Mouse (Mus musculus) kidney, adult 2 months (tissue): ENCODE data around the gene Exd2. TPM values are rescaled to one million over a fixed set of nuclear protein-coding genes. Genes with fewer than 3 reads are reported as not detected.

ENCODE experiments used
- DNase-seq: peaks from one replicate; pipeline ENCODE4 v3.0.0; 2021
- H3K27ac ChIP-seq: fragments of 200-500 bp; 2 replicates; pipeline ENCODE4 v1.5.1; 2012; ENCODE audit warnings: low read depth, low read length, control low read depth, inconsistent platforms; ENCODE audit not compliant: insufficient read depth
- H3K27me3 ChIP-seq: fragments of 200-500 bp; replicated peaks from 2 replicates; pipeline ENCODE4 v1.6.1; 2012; ENCODE audit warnings: mild to moderate bottlenecking, moderate library complexity, low read length, inconsistent platforms; ENCODE audit not compliant: control insufficient read depth, insufficient read depth
- H3K36me3 ChIP-seq: fragments of 200-500 bp; 2 replicates; pipeline ENCODE4 v1.6.1; 2012; ENCODE audit warnings: mild to moderate bottlenecking, moderate library complexity, low read length, inconsistent platforms; ENCODE audit not compliant: control insufficient read depth, insufficient read depth
- H3K4me1 ChIP-seq: fragments of 200-500 bp; 2 replicates; pipeline ENCODE4 v1.6.1; 2011; ENCODE audit warnings: low read length; ENCODE audit not compliant: control insufficient read depth, insufficient read depth
- H3K4me3 ChIP-seq: fragments of 200-500 bp; 2 replicates; pipeline ENCODE4 v1.5.1; 2011; ENCODE audit warnings: mild to moderate bottlenecking, low read depth, low read length, control low read depth; ENCODE audit not compliant: insufficient read depth
- CTCF ChIP-seq: fragments of 200-500 bp; conservative IDR thresholded peaks from 2 replicates; pipeline ENCODE4 v1.5.1; 2011; ENCODE audit warnings: low read depth, mild to moderate bottlenecking, control low read depth, low read length, moderate library complexity, mixed read lengths; ENCODE audit not compliant: insufficient read depth, insufficient read length
- POLR2A ChIP-seq: fragments of 200-500 bp; IDR thresholded peaks from one replicate; pipeline ENCODE4 v1.6.1; 2011; ENCODE audit warnings: low read depth, low read length, control low read depth
- WGBS: fragments of 180-500 bp; shearing (Covaris S2); methylation state at CpG from one replicate; pipeline ENCODE4 v1.1.7; 2018; 5-methylcytosine and 5-hydroxymethylcytosine counted together
- polyA plus RNA-seq: library from polyadenylated mRNA; depleted of rRNA; stranded (reverse); fragments of >200 nt; gene quantifications from 2 replicates; pipeline ENCODE4 v1.2.3, GENCODE M21; 2012

Exd2 gene
- polyA plus RNA-seq, 1 experiment, result 12.1 TPM

GRCm38 (mm10) chr12:80495691-80496090, 32.8 kb downstream of the Exd2 start:
- peaks cover 1% of the 10 kb centered on the region for H3K36me3 ChIP-seq
- WGBS, result 73% methylated on average over 1 of the region's 1 CpGs
- TF ChIP-seq POLR2A, result no peak
- TF ChIP-seq CTCF, result no peak
- H3K4me3 ChIP-seq, result no peak overlapping the region
- DNase-seq, result no peak
- H3K27ac ChIP-seq, result no peak overlapping the region
- H3K27me3 ChIP-seq, result no peaks in the 10 kb centered on the region
- no peaks in the 10 kb centered on the region for H3K4me1 ChIP-seq

- Histone ChIP-seq H3K36me3 (no peaks in the 10 kb centered on the region; the same call in 1 of the 2 replicates), H3K4me1 (no peaks in the 10 kb centered on the region), H3K27me3 (no peaks in the 10 kb centered on the region), H3K4me3 (no peak overlapping the region), H3K27ac (no peak overlapping the region)
- no peak for DNase-seq
- WGBS, result 73% methylated on average over 4 of the region's 4 CpGs
- no peak for TF ChIP-seq POLR2A
- peak; percentile 30; the same call in 1 of the 2 replicates for TF ChIP-seq CTCF
Measured at GRCm38 (mm10) chr12:80498356-80498755, 35.5 kb downstream of the Exd2 start.

- Histone ChIP-seq H3K4me3 (no peak overlapping the region), H3K27ac (no peak overlapping the region), H3K27me3 (no peaks in the 10 kb centered on the region), H3K4me1 (no peaks in the 10 kb centered on the region), H3K36me3 (no peaks in the 10 kb centered on the region; the same call in 1 of the 2 replicates)
- TF ChIP-seq POLR2A, result no peak
- no peak for TF ChIP-seq CTCF
- 56% methylated on average over 1 of the region's 1 CpGs for WGBS
- DNase-seq, result no peak
Measured at GRCm38 (mm10) chr12:80500506-80500905, 37.6 kb downstream of the Exd2 start.

GRCm38 (mm10) chr12:80504718-80505117, 41.8 kb downstream of the Exd2 start:
- 76% methylated on average over 5 of the region's 5 CpGs for WGBS
- Histone ChIP-seq H3K36me3 (no peaks in the 10 kb centered on the region), H3K27me3 (no peaks in the 10 kb centered on the region), H3K27ac (no peak overlapping the region), H3K4me1 (no peaks in the 10 kb centered on the region), H3K4me3 (no peak overlapping the region)
- no peak for DNase-seq
- TF ChIP-seq POLR2A (no peak), CTCF (no peak)

- Histone ChIP-seq H3K36me3 (no peaks in the 10 kb centered on the region), H3K4me3 (no peak overlapping the region), H3K27ac (no peak overlapping the region), H3K27me3 (no peaks in the 10 kb centered on the region), H3K4me1 (no peaks in the 10 kb centered on the region)
- WGBS, result 53% methylated on average over 14 of the region's 14 CpGs
- TF ChIP-seq POLR2A (no peak), CTCF (no peak)
- peak; percentile 42 for DNase-seq
Measured at GRCm38 (mm10) chr12:80507041-80507745, 44.3 kb downstream of the Exd2 start.

- H3K4me3 ChIP-seq, result peak within 1 kb of the TSS; percentile 48; the same call in 1 of the 2 replicates
- DNase-seq, result no peak
- no peak within 1 kb of the TSS for H3K27ac ChIP-seq
- 10% methylated on average over 14 of the region's 14 CpGs for WGBS
- H3K36me3 ChIP-seq, result no peaks in the 10 kb centered on the region
- no peak for TF ChIP-seq CTCF
- TF ChIP-seq POLR2A, result no peak
- no peaks in the 10 kb centered on the region for H3K4me1 ChIP-seq
- peaks cover 4% of the 10 kb centered on the region for H3K27me3 ChIP-seq
Measured at GRCm38 (mm10) chr12:80517977-80518376, 55.1 kb downstream of the Exd2 start, which contains the start of gene Galnt16. Gene Galnt16 (plus strand): TSS chr12:80518277.

GRCm38 (mm10) chr12:80518393-80518756, 55.5 kb downstream of the Exd2 start:
- H3K27me3 ChIP-seq, result peaks cover 4% of the 10 kb centered on the region
- under 1% methylated on average over 25 of the region's 25 CpGs for WGBS
- no peak for DNase-seq
- H3K36me3 ChIP-seq, result no peaks in the 10 kb centered on the region
- H3K4me1 ChIP-seq, result no peaks in the 10 kb centered on the region
- H3K27ac ChIP-seq, result no peak overlapping the region
- TF ChIP-seq POLR2A, result no peak
- TF ChIP-seq CTCF, result no peak
- no peak overlapping the region for H3K4me3 ChIP-seq
